Mouse (Mus musculus): ENCODE results near the gene 4930469K13Rik. TPM values are rescaled to one million over a fixed set of nuclear protein-coding genes. Genes with fewer than 3 reads are reported as not detected.

Gene 4930469K13Rik
- not detected for total RNA-seq (2023)

DNA sequence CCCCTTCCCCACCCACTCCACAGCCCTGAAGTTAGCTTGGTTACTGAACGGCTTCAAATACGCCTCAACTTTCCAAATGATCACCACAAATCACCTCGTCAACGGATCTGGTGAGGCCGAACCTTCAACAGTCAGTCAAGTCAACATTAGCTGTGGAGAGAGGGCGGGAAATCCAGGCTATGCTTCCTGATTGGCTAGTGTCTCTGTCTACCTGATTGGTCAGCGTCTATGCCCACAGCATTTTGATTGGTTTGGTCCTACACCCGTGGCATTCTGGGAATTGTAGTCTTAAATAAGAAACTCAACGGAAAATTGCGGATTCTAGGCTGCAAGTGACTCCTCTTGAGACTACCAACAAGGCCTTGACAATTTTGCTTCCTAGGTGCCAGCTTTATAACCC lies at the start of gene 4930469K13Rik:
4930469K13Rik (minus strand) TSS at position 133 of the 400 bp plus-strand sequence.

GRCm38 (mm10) chr11:34046767-34047541 lies 51.4 kb downstream of the 4930469K13Rik start, which contains the start of gene Lcp2:
Gene Lcp2, plus strand, starts transcription at chr11:34046920.

DNA sequence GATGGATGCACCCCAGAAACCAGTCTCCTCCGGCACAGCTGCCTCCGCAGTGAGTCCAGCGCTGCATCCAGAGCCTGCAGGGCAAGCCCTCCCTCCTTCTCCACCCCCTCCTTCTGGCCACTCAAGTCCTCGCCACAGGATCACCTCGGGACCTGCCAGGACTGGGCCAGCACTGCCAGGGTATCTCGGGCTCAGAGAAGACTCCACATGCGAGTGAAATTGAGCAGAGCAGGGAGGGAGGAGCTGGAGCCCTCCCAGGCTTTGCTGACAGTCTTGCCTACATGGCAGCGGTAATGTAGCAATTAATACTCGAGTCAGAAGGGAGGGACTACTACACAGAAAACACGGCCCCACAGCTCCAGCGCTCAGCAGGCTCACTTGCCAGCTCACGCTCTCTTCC lies 105.4 kb downstream of the 4930469K13Rik start, which contains the start of gene Kcnip1:
Kcnip1 (minus strand) TSS at position 215 of the 400 bp plus-strand sequence.

DNA sequence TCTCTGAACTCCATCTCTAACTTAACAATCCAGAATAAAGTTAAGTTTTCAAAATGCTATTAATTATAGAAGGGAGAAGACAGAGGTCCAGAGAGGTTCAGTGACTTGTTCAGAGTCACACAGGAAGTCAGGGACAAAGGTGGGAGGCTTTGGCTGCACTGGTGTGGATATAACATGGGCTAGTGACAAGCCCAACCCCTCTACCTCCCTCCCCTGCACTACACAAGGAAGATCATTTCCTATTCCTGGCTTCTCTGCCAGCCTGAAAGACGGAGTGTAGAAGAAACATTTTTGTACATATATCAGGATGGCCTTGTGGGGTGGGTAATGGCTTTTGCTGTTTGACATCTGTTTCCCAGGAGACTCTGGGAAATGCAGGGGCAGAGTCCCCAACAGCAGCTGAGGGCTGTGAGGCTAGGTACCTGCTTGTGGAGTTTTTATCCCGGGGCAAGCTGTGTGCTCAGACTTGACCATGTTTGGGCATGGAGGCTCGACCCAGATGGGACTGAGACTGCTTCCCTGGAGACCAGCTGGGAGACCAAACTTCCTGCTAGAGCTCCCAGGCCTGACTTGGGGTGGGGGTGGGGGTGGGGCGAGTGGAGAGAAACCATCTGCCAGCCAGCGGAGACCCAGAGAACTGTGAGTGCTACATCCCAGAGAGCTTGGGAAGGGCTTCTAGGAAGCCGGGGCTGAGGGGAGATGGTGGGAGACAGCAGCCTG lies 135.5 kb downstream of the 4930469K13Rik start, which contains the start of gene Kcnmb1:
Kcnmb1 (plus strand) TSS at position 326 of the 720 bp plus-strand sequence.

Other genes starting within 250 kb of the 4930469K13Rik start
- not detected for gene Kcnmb1, start 135.5 kb downstream of the 4930469K13Rik start, total RNA-seq (2023)
- under 1 TPM in 1 of 2 experiments, not detected in 1; 0.20 TPM for gene Kcnip1, start 105.4 kb downstream of the 4930469K13Rik start, total RNA-seq (2023)
- 1 to 10 TPM; 3.4 to 5.7 TPM for gene Lcp2, start 51.6 kb downstream of the 4930469K13Rik start, total RNA-seq (2023)
- under 1 TPM in 1 of 2 experiments, not detected in 1; 0.53 TPM for gene Foxi1, start 109.5 kb upstream of the 4930469K13Rik start, total RNA-seq (2023)
- not detected for gene Fam196b, start 216.3 kb upstream of the 4930469K13Rik start, total RNA-seq (2023)

Data from B cell, adult 67 days (primary cell).